7 mouse cellular contexts compared by ENCODE assay signal in the genomic region with DNA sequence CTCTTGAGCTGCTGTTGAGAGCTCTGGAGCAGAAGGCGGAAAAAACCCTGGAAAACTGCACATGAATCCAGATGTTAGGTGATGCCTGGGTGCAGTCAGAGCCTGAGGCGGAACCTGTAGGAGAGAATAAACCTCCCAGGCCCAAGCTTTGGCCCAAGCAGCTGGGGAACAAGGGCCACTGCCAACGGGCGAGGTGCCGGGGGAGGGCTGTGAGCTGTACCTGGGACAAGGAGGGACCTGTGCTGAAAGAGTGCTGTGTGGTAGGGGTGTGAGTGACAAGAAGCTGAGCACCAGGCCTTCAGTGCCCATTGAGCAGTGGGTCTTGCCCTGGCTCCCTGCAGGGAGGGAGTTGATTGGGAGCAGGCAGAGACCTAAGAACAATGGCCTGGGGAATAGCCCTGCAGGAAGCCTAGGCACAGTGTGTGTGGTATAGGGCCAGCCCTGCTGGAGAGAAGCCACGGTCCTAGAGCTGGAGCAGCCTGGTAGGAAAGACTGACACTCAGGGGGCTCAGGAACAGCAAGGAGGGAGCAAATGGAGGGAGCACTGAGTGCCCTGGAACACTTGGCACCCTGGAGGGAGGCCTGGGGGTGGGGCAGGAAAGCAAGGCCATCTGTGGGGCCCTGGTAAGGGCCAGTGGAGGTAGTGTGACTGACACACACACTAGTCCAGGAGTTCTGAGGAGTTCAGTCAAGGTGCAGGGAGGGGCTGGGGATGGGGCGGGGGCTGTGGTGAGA. TPM values are rescaled to one million over a fixed set of nuclear protein-coding genes. Genes with fewer than 3 reads are reported as not detected.
A peak's percentile ranks its signal among the peaks of the same experiment; 100 is the strongest.
DNase-seq lines count a peak whose midpoint lies in the region; ATAC-seq lines count a peak whose summit lies in the region.

No protein-coding gene starts in this region.

- H3K27me3 ChIP-seq in megakaryocyte, embryonic 14.5 days (replicated peaks), result no peaks in the 10 kb centered on the region
- no peaks in the 10 kb centered on the region for H3K27me3 ChIP-seq in forebrain, embryonic 13.5 days
- no peaks in the 10 kb centered on the region for H3K27me3 ChIP-seq in liver, embryonic 12.5 days (replicated peaks)

- no peak for ATAC-seq in megakaryocyte, adult 5-6 weeks (ENCODE audit: poor library complexity, severe bottlenecking)
- peak; percentile 50 for ATAC-seq in forebrain, embryonic 13.5 days
- ATAC-seq in liver, embryonic 12.5 days, result peak; percentile 30; the same call in 1 of the 2 replicates

- H3K27ac ChIP-seq in forebrain, embryonic 13.5 days, result peak overlapping the region; percentile 1; the same call in 1 of the 2 replicates
- H3K27ac ChIP-seq in liver, embryonic 12.5 days, result no peak overlapping the region

- no peaks in the 10 kb centered on the region for H3K9me3 ChIP-seq in megakaryocyte, embryonic 14.5 days
- no peaks in the 10 kb centered on the region for H3K9me3 ChIP-seq in forebrain, embryonic 13.5 days (replicated peaks)
- H3K9me3 ChIP-seq in liver, embryonic 12.5 days (replicated peaks), result no peaks in the 10 kb centered on the region

- H3K9ac ChIP-seq in forebrain, embryonic 13.5 days, result no peak overlapping the region
- H3K9ac ChIP-seq in liver, embryonic 12.5 days, result 0 out of 2 replicates have a peak overlapping the region, but pooled peaks have one; percentile 15

- H3K4me1 ChIP-seq in megakaryocyte, embryonic 14.5 days, result peaks cover 95% of the 10 kb centered on the region
- H3K4me1 ChIP-seq in forebrain, embryonic 13.5 days, result peaks cover 44% of the 10 kb centered on the region
- H3K4me1 ChIP-seq in liver, embryonic 12.5 days, result peaks cover 70% of the 10 kb centered on the region

- H3K36me3 ChIP-seq in megakaryocyte, embryonic 14.5 days (replicated peaks; ENCODE audit: low read length), result peaks cover 57% of the 10 kb centered on the region
- peaks cover 7% of the 10 kb centered on the region; the same call in 1 of the 2 replicates for H3K36me3 ChIP-seq in forebrain, embryonic 13.5 days (ENCODE audit: poor library complexity, severe bottlenecking)
- H3K36me3 ChIP-seq in liver, embryonic 12.5 days, result peaks cover 15% of the 10 kb centered on the region; the same call in 1 of the 2 replicates

- H3K4me3 ChIP-seq in megakaryocyte, embryonic 14.5 days (replicated peaks), result peak overlapping the region; percentile 71
- no peak overlapping the region for H3K4me3 ChIP-seq in forebrain, embryonic 13.5 days
- no peak overlapping the region for H3K4me3 ChIP-seq in liver, embryonic 12.5 days

- H3K4me2 ChIP-seq in forebrain, embryonic 13.5 days, result no peak overlapping the region; the same call in 1 of the 2 replicates
- H3K4me2 ChIP-seq in liver, embryonic 12.5 days, result no peak overlapping the region

- 26% methylated on average over 7 of the region's 7 CpGs for WGBS in forebrain, embryonic 13.5 days
- WGBS in liver, embryonic 12.5 days (ENCODE audit: insufficient replicate concordance), result 64% methylated on average over 7 of the region's 7 CpGs

- DNase-seq in urinary bladder, postnatal 25 days (ENCODE audit: low spot score), result no peak
- no peak for DNase-seq in Muller cell, postnatal 12 days (ENCODE audit: inconsistent ontology term)
- DNase-seq in right cerebral cortex, postnatal 25 days, result no peak

RNA-seq across cellular contexts. Expression of gene Banp, which starts 17.3 kb away (rescaled TPM):
- polyA plus RNA-seq in megakaryocyte, embryonic 14.5 days (2012; ENCODE audit: insufficient read depth, low replicate concordance), result 47.5 and 119 TPM in 2 replicates
- total RNA-seq in megakaryocyte, adult 5-6 weeks (2015), result 8.1 and 9.2 TPM in 2 replicates
- 21.3 and 28.7 TPM in 2 replicates for total RNA-seq in megakaryocyte, adult 5-6 weeks (2017)
- 57.5 and 60.9 TPM in 2 replicates for polyA plus RNA-seq in forebrain, embryonic 13.5 days (2015; fragmentation: Nextera tagmentation; extraction: Ambion mirVana)
- 22.4 and 25.4 TPM in 2 replicates for polyA plus RNA-seq in liver, embryonic 12.5 days (2016; fragmentation: Nextera tagmentation; extraction: Ambion mirVana)

RNA-seq across cellular contexts. Expression of gene Car5a, which starts 22.2 kb away (rescaled TPM):
- polyA plus RNA-seq in megakaryocyte, embryonic 14.5 days (2012; ENCODE audit: insufficient read depth, low replicate concordance), result 2.1 TPM in 1 of 2 replicates, not detected in the other
- not detected in 2 replicates for total RNA-seq in megakaryocyte, adult 5-6 weeks (2015)
- not detected in 2 replicates for total RNA-seq in megakaryocyte, adult 5-6 weeks (2017)
- polyA plus RNA-seq in forebrain, embryonic 13.5 days (2015; fragmentation: Nextera tagmentation; extraction: Ambion mirVana), result 0.25 TPM in 1 of 2 replicates, not detected in the other
- 0.69 and 0.85 TPM in 2 replicates for polyA plus RNA-seq in liver, embryonic 12.5 days (2016; fragmentation: Nextera tagmentation; extraction: Ambion mirVana)

RNA-seq across cellular contexts. Expression of gene Slc7a5, which starts 59.4 kb away (rescaled TPM):
- 77.3 and 236 TPM in 2 replicates for polyA plus RNA-seq in megakaryocyte, embryonic 14.5 days (2012; ENCODE audit: insufficient read depth, low replicate concordance)
- total RNA-seq in megakaryocyte, adult 5-6 weeks (2015), result 8.7 and 9.3 TPM in 2 replicates
- 6.5 and 8.5 TPM in 2 replicates for total RNA-seq in megakaryocyte, adult 5-6 weeks (2017)
- polyA plus RNA-seq in forebrain, embryonic 13.5 days (2015; fragmentation: Nextera tagmentation; extraction: Ambion mirVana), result 28.1 and 30.6 TPM in 2 replicates
- polyA plus RNA-seq in liver, embryonic 12.5 days (2016; fragmentation: Nextera tagmentation; extraction: Ambion mirVana), result 52.6 and 58.9 TPM in 2 replicates
